Mouse (Mus musculus): Measurements from ENCODE around the gene Slc38a5.

- TF ChIP-seq CTCF (IDR thresholded peaks at IDR 0.05; ENCODE audit: extremely low read depth, insufficient read depth, insufficient read length, insufficient replicate concordance) (no peak), POLR2A (IDR thresholded peaks at IDR 0.05; ENCODE audit: low read depth, low read length) (no peak)
Measured at GRCm38 (mm10) chrX:8253711-8254110, 17.2 kb upstream of the Slc38a5 start.
